Mouse (Mus musculus): ENCODE measurements at regions not wholly inside any gene's neighbourhood (a gene's known extent, or its start where the extent isn't known, plus 50 kb on each side); places are given as distances from the start of the nearest gene placed in this dataset.
A peak's percentile ranks its signal among the peaks of the same experiment; 100 is the strongest.

GRCm38 (mm10) chr14:14594753-14595152 is 107.3 kb upstream of the Slc4a7 start:
- DNase-seq = no peak
- intact Hi-C loops (cut with DNase I) = no loop called here

GRCm38 (mm10) chr14:14596057-14596809 is 105.8 kb upstream of the Slc4a7 start:
- intact Hi-C loops (cut with DNase I) = no loop called here
- no peak for DNase-seq

GRCm38 (mm10) chr14:14599586-14599985 is 102.5 kb upstream of the Slc4a7 start:
- intact Hi-C loops (cut with DNase I) = no loop called here
- no peak for DNase-seq

- DNase-seq = no peak
- intact Hi-C loops (cut with DNase I) = no loop called here
These were observed 102.1 kb upstream of the Slc4a7 start for GRCm38 (mm10) chr14:14599990-14600389.

GRCm38 (mm10) chr14:14603439-14603838 is 98.6 kb upstream of the Slc4a7 start:
- DNase-seq = no peak
- intact Hi-C loops (cut with DNase I) = no loop called here

GRCm38 (mm10) chr14:14607074-14607473 is 95.0 kb upstream of the Slc4a7 start:
- DNase-seq = no peak
- intact Hi-C loops (cut with DNase I) = no loop called here

GRCm38 (mm10) chr14:14612245-14612644 is 89.8 kb upstream of the Slc4a7 start:
- intact Hi-C loops (cut with DNase I) = no loop called here
- no peak for DNase-seq

- DNase-seq = no peak
- intact Hi-C loops (cut with DNase I) = no loop called here
These were observed 81.8 kb upstream of the Slc4a7 start for GRCm38 (mm10) chr14:14620316-14620715.

GRCm38 (mm10) chr14:14628673-14629072 is 73.4 kb upstream of the Slc4a7 start:
- DNase-seq = no peak
- intact Hi-C loops (cut with DNase I) = no loop called here

- intact Hi-C loops (cut with DNase I) = no loop called here
- DNase-seq = no peak
These were observed 70.3 kb upstream of the Slc4a7 start for GRCm38 (mm10) chr14:14631750-14632149.

GRCm38 (mm10) chr14:14632471-14632870 is 69.6 kb upstream of the Slc4a7 start:
- intact Hi-C loops (cut with DNase I) = no loop called here
- no peak for DNase-seq

- intact Hi-C loops (cut with DNase I) = no loop called here
- DNase-seq = no peak
These were observed 68.8 kb upstream of the Slc4a7 start for GRCm38 (mm10) chr14:14632951-14633931.

GRCm38 (mm10) chr14:14634021-14634420 is 68.1 kb upstream of the Slc4a7 start:
- intact Hi-C loops (cut with DNase I) = no loop called here
- no peak for DNase-seq

GRCm38 (mm10) chr14:14639102-14640015 is 62.7 kb upstream of the Slc4a7 start:
- intact Hi-C loops (cut with DNase I) = no loop called here
- DNase-seq = peak; percentile 6

- no peak for DNase-seq
- intact Hi-C loops (cut with DNase I) = no loop called here
These were observed 62.0 kb upstream of the Slc4a7 start for GRCm38 (mm10) chr14:14640023-14640441.

- DNase-seq = no peak
- intact Hi-C loops (cut with DNase I) = no loop called here
These were observed 61.5 kb upstream of the Slc4a7 start for GRCm38 (mm10) chr14:14640557-14640956.

- DNase-seq = no peak
- intact Hi-C loops (cut with DNase I) = no loop called here
These were observed 58.5 kb upstream of the Slc4a7 start for GRCm38 (mm10) chr14:14643533-14643932.

GRCm38 (mm10) chr14:14645084-14645483 is 57.0 kb upstream of the Slc4a7 start:
- intact Hi-C loops (cut with DNase I) = no loop called here
- no peak for DNase-seq
